Mouse (Mus musculus) ES-E14 (cell line): ENCODE data around the gene Atp11c.

Experiments used
- CHD2 ChIP-seq: IDR thresholded peaks from 2 replicates; pipeline ENCODE4 v1.6.1; 2014; ENCODE audit warnings: mild to moderate bottlenecking, low read depth, low read length, inconsistent platforms
- HCFC1 ChIP-seq: IDR thresholded peaks from 2 replicates; pipeline ENCODE4 v1.6.1; 2012; ENCODE audit warnings: low read length, inconsistent platforms, borderline replicate concordance; ENCODE audit not compliant: insufficient read depth
- MAFK ChIP-seq: IDR thresholded peaks from 2 replicates; pipeline ENCODE4 v1.6.1; 2014; ENCODE audit warnings: mild to moderate bottlenecking, low read depth, low read length, inconsistent platforms; ENCODE audit not compliant: insufficient read depth
- ZC3H11A ChIP-seq: IDR thresholded peaks from 2 replicates; pipeline ENCODE4 v1.6.1; 2012; ENCODE audit warnings: low read depth, mild to moderate bottlenecking, inconsistent platforms, low read length, borderline replicate concordance
- ZNF384 ChIP-seq: IDR thresholded peaks from 2 replicates; pipeline ENCODE4 v1.6.1; 2012; ENCODE audit warnings: low read depth, low read length, inconsistent platforms

DNA sequence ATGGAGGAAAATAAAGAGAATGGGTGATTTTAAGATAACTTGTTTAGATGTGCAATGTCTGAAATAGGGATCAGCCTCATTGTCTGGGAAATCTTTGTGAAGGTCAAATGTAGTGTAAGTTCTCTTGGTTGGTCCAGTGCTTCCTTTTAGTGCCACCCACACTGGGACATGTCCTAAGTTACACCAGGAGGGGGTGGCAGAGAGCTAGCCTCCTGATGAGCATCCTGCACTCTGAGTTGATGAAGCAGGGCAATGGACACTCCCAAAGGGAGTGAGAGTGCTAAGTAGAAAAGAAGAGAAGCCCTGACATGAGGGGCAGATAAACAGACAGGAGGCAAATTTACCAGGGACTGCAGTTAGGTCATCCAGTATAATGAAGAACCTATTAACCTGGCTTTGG, 88.5 kb downstream of the Atp11c start:
- TF ChIP-seq HCFC1 (no peak), ZC3H11A (peak; percentile 43; the same call in 1 of the 2 replicates), CHD2 (no peak), MAFK (no peak), ZNF384 (no peak)
